Mouse (Mus musculus) neutrophil, adult 59 days (primary cell): ENCODE data around the gene Mindy1. TPM values are rescaled to one million over a fixed set of nuclear protein-coding genes. Genes with fewer than 3 reads are reported as not detected.

Source experiments
- total RNA-seq, 2 experiments: library from RNA; stranded (reverse); gene quantifications; 1 replicate in 1 of 2; 2 replicates in 1 of 2; pipeline ENCODE4 v1.2.4; 2023

Gene Mindy1
- 100 to 1,000 TPM; 157 to 168 TPM for total RNA-seq

GRCm38 (mm10) chr3:95281216-95282126 is at the start of gene Mindy1, which contains the start of gene Prune1:
Gene Mindy1 (plus strand): TSS chr3:95281345.
Gene Prune1 (minus strand): TSS chr3:95282076.

GRCm38 (mm10) chr3:95241498-95241897 is 39.6 kb upstream of the Mindy1 start, which contains the start of gene Gm128:
Gene Gm128 (minus strand): TSS chr3:95241598.

GRCm38 (mm10) chr3:95250783-95251424 is 30.2 kb upstream of the Mindy1 start, which contains the start of gene Bnipl:
Gene Bnipl (minus strand): TSS chr3:95251193.

GRCm38 (mm10) chr3:95307100-95307499 is 26.0 kb downstream of the Mindy1 start, which contains the start of gene Anxa9:
Gene Anxa9 (minus strand): TSS chr3:95307176.

GRCm38 (mm10) chr3:95314486-95315093 is 33.4 kb downstream of the Mindy1 start, which contains the start of gene Cers2:
Gene Cers2 (plus strand): TSS chr3:95314791.

Other genes starting within 250 kb of the Mindy1 start
- 10 to 100 TPM; 87.5 to 94.1 TPM for gene Psmd4, start 238.7 kb upstream of the Mindy1 start, total RNA-seq
- 10 to 100 TPM; 24.1 to 25.7 TPM for gene Pip5k1a, start 174.4 kb upstream of the Mindy1 start, total RNA-seq
- 10 to 100 TPM; 31.7 to 35.6 TPM for gene Vps72, start 170.3 kb upstream of the Mindy1 start, total RNA-seq
- gene Tmod4, start 156.9 kb upstream of the Mindy1 start, total RNA-seq: 1 to 10 TPM in 1 of 2 experiments, under 1 TPM in 1; 0.91 to 1.3 TPM
- 10 to 100 TPM; 40.4 to 48.0 TPM for gene Scnm1, start 147.3 kb upstream of the Mindy1 start, total RNA-seq
- 1 to 10 TPM; 2.0 to 2.4 TPM for gene Lysmd1, start 147.3 kb upstream of the Mindy1 start, total RNA-seq
- 10 to 100 TPM; 91.8 to 96.8 TPM for gene Tnfaip8l2, start 139.0 kb upstream of the Mindy1 start, total RNA-seq
- under 1 TPM; 0.26 to 0.33 TPM for gene Sema6c, start 120.9 kb upstream of the Mindy1 start, total RNA-seq
- 10 to 100 TPM; 39.2 to 39.9 TPM for gene Gabpb2, start 63.4 kb upstream of the Mindy1 start, total RNA-seq
- 100 to 1,000 TPM; 255 TPM for gene Cdc42se1, start 52.6 kb upstream of the Mindy1 start, total RNA-seq
- gene Mllt11, start 49.2 kb upstream of the Mindy1 start, total RNA-seq: 1 to 10 TPM; 1.1 to 2.4 TPM
- gene Gm128, start 39.7 kb upstream of the Mindy1 start, total RNA-seq: under 1 TPM; 0.20 to 0.36 TPM
- not detected for gene Bnipl, start 30.2 kb upstream of the Mindy1 start, total RNA-seq
- gene Prune1, start 731 bp downstream of the Mindy1 start, total RNA-seq: 10 to 100 TPM; 21.7 to 23.4 TPM
- 1 to 10 TPM; 1.9 to 2.5 TPM for gene Anxa9, start 25.8 kb downstream of the Mindy1 start, total RNA-seq
- 100 to 1,000 TPM; 132 to 151 TPM for gene Cers2, start 33.4 kb downstream of the Mindy1 start, total RNA-seq
- gene Setdb1, start 75.9 kb downstream of the Mindy1 start, total RNA-seq: 10 to 100 TPM; 20.7 to 21.6 TPM
- gene 4930558C23Rik, start 121.5 kb downstream of the Mindy1 start, total RNA-seq: not detected
- 10 to 100 TPM; 53.6 to 54.3 TPM for gene Arnt, start 153.0 kb downstream of the Mindy1 start, total RNA-seq
- gene Ctsk, start 217.9 kb downstream of the Mindy1 start, total RNA-seq: under 1 TPM; 0.75 to 0.78 TPM
- gene Ctss, start 245.4 kb downstream of the Mindy1 start, total RNA-seq: 100 to 1,000 TPM; 172 to 255 TPM